Mouse (Mus musculus): ENCODE results near the gene Ctnna3.
"Not testable (repeated sequence)": the region's sequence is repeated elsewhere in the genome, so short reads cannot be mapped to it uniquely, and the experiment has no call there.

The Ctnna3 gene

GRCm38 (mm10) chr10:64268156-64268555, 838.3 kb downstream of the Ctnna3 start:
- DNase-seq: no peak

- DNase-seq: no peak
These were observed 845.2 kb downstream of the Ctnna3 start for GRCm38 (mm10) chr10:64275143-64275542.

GRCm38 (mm10) chr10:64278836-64279235, 848.9 kb downstream of the Ctnna3 start:
- no peak for DNase-seq

GRCm38 (mm10) chr10:64305802-64306201, 875.9 kb downstream of the Ctnna3 start:
- DNase-seq: no peak

- DNase-seq: no peak
These were observed 881.9 kb downstream of the Ctnna3 start for GRCm38 (mm10) chr10:64311622-64312292.

GRCm38 (mm10) chr10:64320332-64320731, 890.4 kb downstream of the Ctnna3 start:
- DNase-seq: no peak

- no peak for DNase-seq
These were observed 912.9 kb downstream of the Ctnna3 start for GRCm38 (mm10) chr10:64342702-64343379.

GRCm38 (mm10) chr10:64373288-64373687, 943.4 kb downstream of the Ctnna3 start:
- no peak for DNase-seq

- DNase-seq: no peak
These were observed 947.9 kb downstream of the Ctnna3 start for GRCm38 (mm10) chr10:64377751-64378150.

GRCm38 (mm10) chr10:64396579-64396978, 966.7 kb downstream of the Ctnna3 start:
- DNase-seq: no peak

GRCm38 (mm10) chr10:64418396-64418795, 988.5 kb downstream of the Ctnna3 start:
- DNase-seq: not testable (repeated sequence)

- no peak for DNase-seq
These were observed 1008.8 kb downstream of the Ctnna3 start for GRCm38 (mm10) chr10:64438736-64439135.

- no peak for DNase-seq
These were observed 1018.7 kb downstream of the Ctnna3 start for GRCm38 (mm10) chr10:64448624-64449023.

GRCm38 (mm10) chr10:64483281-64483680, 1053.4 kb downstream of the Ctnna3 start:
- DNase-seq: no peak

GRCm38 (mm10) chr10:64489471-64489870, 1059.6 kb downstream of the Ctnna3 start:
- DNase-seq: no peak

- DNase-seq: no peak
These were observed 1113.7 kb downstream of the Ctnna3 start for GRCm38 (mm10) chr10:64543647-64544046.

GRCm38 (mm10) chr10:64544389-64544788, 1114.5 kb downstream of the Ctnna3 start:
- DNase-seq: no peak

- DNase-seq: no peak
These were observed 1141.4 kb downstream of the Ctnna3 start for GRCm38 (mm10) chr10:64571311-64571710.

GRCm38 (mm10) chr10:64588116-64588515, 1158.2 kb downstream of the Ctnna3 start:
- DNase-seq: no peak

GRCm38 (mm10) chr10:64636760-64637159, 1206.9 kb downstream of the Ctnna3 start:
- DNase-seq: no peak

- DNase-seq: no peak
These were observed 1209.2 kb downstream of the Ctnna3 start for GRCm38 (mm10) chr10:64639061-64639460.

- DNase-seq: no peak
These were observed 1211.2 kb downstream of the Ctnna3 start for GRCm38 (mm10) chr10:64641093-64641492.

GRCm38 (mm10) chr10:64641576-64641975, 1211.7 kb downstream of the Ctnna3 start:
- DNase-seq: no peak

- DNase-seq: no peak
These were observed 1214.1 kb downstream of the Ctnna3 start for GRCm38 (mm10) chr10:64643976-64644375.

- DNase-seq: no peak
These were observed 1231.3 kb downstream of the Ctnna3 start for GRCm38 (mm10) chr10:64661190-64661589.
